In the genomic region with DNA sequence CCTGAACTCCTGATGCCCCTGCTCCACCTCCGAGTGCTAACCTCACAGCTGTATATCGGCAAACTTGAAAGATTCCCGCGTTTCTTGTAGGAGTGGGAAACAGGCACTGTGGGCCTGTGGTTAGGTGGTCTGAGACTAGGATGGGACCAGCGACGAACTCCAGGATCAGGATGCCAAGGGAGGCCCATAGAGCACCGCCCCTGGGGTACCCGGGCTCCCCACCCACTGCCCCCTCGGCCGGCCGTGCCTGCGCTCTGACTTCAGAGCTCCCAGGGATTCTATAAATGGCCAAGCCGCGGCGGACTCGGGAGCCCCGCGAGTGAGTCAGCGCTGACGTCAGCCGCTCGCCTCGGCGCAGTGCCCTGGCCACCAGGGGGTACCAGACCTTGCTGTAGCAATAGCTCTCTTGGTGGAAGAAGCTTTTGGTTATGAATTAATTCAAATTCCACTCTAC, we compare ENCODE assay signal across 8 mouse cellular contexts. TPM values are rescaled to one million over a fixed set of nuclear protein-coding genes. Genes with fewer than 3 reads are reported as not detected.
A peak's percentile ranks its signal among the peaks of the same experiment; 100 is the strongest.
DNase-seq lines count a peak whose midpoint lies in the region; ATAC-seq and TF ChIP-seq lines count a peak whose summit lies in the region.

No protein-coding gene starts in this region.

- peak overlapping the region; percentile 78 for H3K27ac ChIP-seq in embryonic facial prominence, embryonic 10.5 days (replicated peaks)
- H3K27ac ChIP-seq in intestine, postnatal 0 days (ENCODE audit: low read depth, low read length) = no peak overlapping the region
- H3K27ac ChIP-seq in limb, embryonic 13.5 days = no peak overlapping the region
- no peak overlapping the region for H3K27ac ChIP-seq in midbrain, embryonic 15.5 days

- peak; percentile 86 for TF ChIP-seq CTCF in intestine, postnatal 0 days (IDR thresholded peaks at IDR 0.05; ENCODE audit: low read depth)

- 3% methylated on average over 24 of the region's 24 CpGs for WGBS in embryonic facial prominence, embryonic 10.5 days
- WGBS in intestine, postnatal 0 days = 1% methylated on average over 24 of the region's 24 CpGs
- 1% methylated on average over 24 of the region's 24 CpGs for WGBS in limb, embryonic 13.5 days
- 3% methylated on average over 24 of the region's 24 CpGs for WGBS in midbrain, embryonic 15.5 days

- H3K4me3 ChIP-seq in embryonic facial prominence, embryonic 10.5 days = peak overlapping the region; percentile 58
- peak overlapping the region; percentile 26 for H3K4me3 ChIP-seq in intestine, postnatal 0 days (ENCODE audit: low read depth, low read length)
- peak overlapping the region; percentile 39 for H3K4me3 ChIP-seq in limb, embryonic 13.5 days
- peak overlapping the region; percentile 34 for H3K4me3 ChIP-seq in midbrain, embryonic 15.5 days

- peaks cover 9% of the 10 kb centered on the region for H3K4me1 ChIP-seq in embryonic facial prominence, embryonic 10.5 days
- H3K4me1 ChIP-seq in intestine, postnatal 0 days (replicated peaks; ENCODE audit: control insufficient read depth, insufficient read depth, low read length) = no peaks in the 10 kb centered on the region
- H3K4me1 ChIP-seq in limb, embryonic 13.5 days = 0 out of 2 replicates have a peak, but pooled peaks cover 18% of the 10 kb centered on the region
- H3K4me1 ChIP-seq in midbrain, embryonic 15.5 days = peaks cover 4% of the 10 kb centered on the region

- DNase-seq in layer of hippocampus, adult 11-12 months (ENCODE audit: low spot score) = peak; percentile 72
- no peak for DNase-seq in layer of hippocampus, adult 9-10 months (ENCODE audit: low spot score)
- DNase-seq in embryonic facial prominence, embryonic 10.5 days (ENCODE audit: low spot score) = peak; percentile 88
- DNase-seq in spleen, adult 18-20 months = peak; percentile 76 to 87

- H3K4me2 ChIP-seq in intestine, postnatal 0 days (replicated peaks; ENCODE audit: low read depth) = peak overlapping the region; percentile 64
- H3K4me2 ChIP-seq in limb, embryonic 13.5 days (replicated peaks) = peak overlapping the region; percentile 68
- peak overlapping the region; percentile 72 for H3K4me2 ChIP-seq in midbrain, embryonic 15.5 days

- no peaks in the 10 kb centered on the region for H3K36me3 ChIP-seq in embryonic facial prominence, embryonic 10.5 days (replicated peaks)
- H3K36me3 ChIP-seq in intestine, postnatal 0 days (ENCODE audit: control insufficient read depth, insufficient read depth) = no peaks in the 10 kb centered on the region
- H3K36me3 ChIP-seq in limb, embryonic 13.5 days = no peaks in the 10 kb centered on the region
- no peaks in the 10 kb centered on the region for H3K36me3 ChIP-seq in midbrain, embryonic 15.5 days (replicated peaks)

- peak overlapping the region; percentile 27; the same call in 1 of the 2 replicates for H3K9ac ChIP-seq in intestine, postnatal 0 days (ENCODE audit: low read depth, low read length)
- H3K9ac ChIP-seq in limb, embryonic 13.5 days = peak overlapping the region; percentile 62
- peak overlapping the region; percentile 48 for H3K9ac ChIP-seq in midbrain, embryonic 15.5 days

- peak; percentile 95 for ATAC-seq in granulocyte monocyte progenitor cell, adult 5-6 weeks (replicated peaks; ENCODE audit: poor library complexity, severe bottlenecking)
- peak; percentile 65 for ATAC-seq in intestine, postnatal 0 days
- ATAC-seq in limb, embryonic 13.5 days (ENCODE audit: low FRiP score, low read depth) = peak; percentile 72
- ATAC-seq in midbrain, embryonic 15.5 days (replicated peaks) = 0 out of 2 replicates have a peak, but pooled peaks have one; percentile 39

- H3K9me3 ChIP-seq in embryonic facial prominence, embryonic 10.5 days = no peaks in the 10 kb centered on the region
- no peaks in the 10 kb centered on the region for H3K9me3 ChIP-seq in intestine, postnatal 0 days (ENCODE audit: control insufficient read depth)
- no peaks in the 10 kb centered on the region for H3K9me3 ChIP-seq in limb, embryonic 13.5 days
- H3K9me3 ChIP-seq in midbrain, embryonic 15.5 days = no peaks in the 10 kb centered on the region

- peaks cover 61% of the 10 kb centered on the region for H3K27me3 ChIP-seq in embryonic facial prominence, embryonic 10.5 days (replicated peaks; ENCODE audit: low read depth, poor library complexity, severe bottlenecking)
- H3K27me3 ChIP-seq in intestine, postnatal 0 days (replicated peaks; ENCODE audit: control insufficient read depth, insufficient read depth, low read length) = peaks cover 23% of the 10 kb centered on the region
- H3K27me3 ChIP-seq in limb, embryonic 13.5 days = peaks cover 51% of the 10 kb centered on the region
- peaks cover 25% of the 10 kb centered on the region for H3K27me3 ChIP-seq in midbrain, embryonic 15.5 days (replicated peaks)

RNA-seq across cellular contexts. Expression of a gene that starts 3.1 kb away (rescaled TPM):
- polyA plus RNA-seq in embryonic facial prominence, embryonic 10.5 days (2016; fragmentation: Nextera tagmentation; extraction: Ambion mirVana) = 1.3 and 3.1 TPM in 2 replicates
- not detected in 2 replicates for total RNA-seq in granulocyte monocyte progenitor cell, adult 5-6 weeks (2014; fragmentation: Nextera tagmentation)
- total RNA-seq in granulocyte monocyte progenitor cell, adult 5-6 weeks (2017) = not detected in 2 replicates
- 419 and 432 TPM in 2 replicates for polyA plus RNA-seq in intestine, postnatal 0 days (2015; fragmentation: Nextera tagmentation; extraction: Ambion mirVana)
- polyA plus RNA-seq in limb, embryonic 13.5 days (2015; fragmentation: Nextera tagmentation; extraction: Ambion mirVana) = 2.5 and 5.2 TPM in 2 replicates
- polyA plus RNA-seq in midbrain, embryonic 15.5 days (2015; fragmentation: Nextera tagmentation; extraction: Ambion mirVana) = 1.9 and 2.4 TPM in 2 replicates

RNA-seq across cellular contexts. Expression of a gene that starts 10.6 kb away (rescaled TPM):
- 38.6 and 41.7 TPM in 2 replicates for polyA plus RNA-seq in embryonic facial prominence, embryonic 10.5 days (2016; fragmentation: Nextera tagmentation; extraction: Ambion mirVana)
- 21.1 and 29.5 TPM in 2 replicates for total RNA-seq in granulocyte monocyte progenitor cell, adult 5-6 weeks (2014; fragmentation: Nextera tagmentation)
- total RNA-seq in granulocyte monocyte progenitor cell, adult 5-6 weeks (2017) = 28.2 and 30.3 TPM in 2 replicates
- 23.8 and 25.3 TPM in 2 replicates for polyA plus RNA-seq in intestine, postnatal 0 days (2015; fragmentation: Nextera tagmentation; extraction: Ambion mirVana)
- polyA plus RNA-seq in limb, embryonic 13.5 days (2015; fragmentation: Nextera tagmentation; extraction: Ambion mirVana) = 34.9 and 36.8 TPM in 2 replicates
- 58.8 and 59.4 TPM in 2 replicates for polyA plus RNA-seq in midbrain, embryonic 15.5 days (2015; fragmentation: Nextera tagmentation; extraction: Ambion mirVana)

RNA-seq across cellular contexts. Expression of a gene that starts 21.1 kb away (rescaled TPM):
- 241 and 245 TPM in 2 replicates for polyA plus RNA-seq in embryonic facial prominence, embryonic 10.5 days (2016; fragmentation: Nextera tagmentation; extraction: Ambion mirVana)
- 93.9 and 132 TPM in 2 replicates for total RNA-seq in granulocyte monocyte progenitor cell, adult 5-6 weeks (2014; fragmentation: Nextera tagmentation)
- total RNA-seq in granulocyte monocyte progenitor cell, adult 5-6 weeks (2017) = 47.3 and 56.3 TPM in 2 replicates
- 93.7 and 99.4 TPM in 2 replicates for polyA plus RNA-seq in intestine, postnatal 0 days (2015; fragmentation: Nextera tagmentation; extraction: Ambion mirVana)
- 190 and 191 TPM in 2 replicates for polyA plus RNA-seq in limb, embryonic 13.5 days (2015; fragmentation: Nextera tagmentation; extraction: Ambion mirVana)
- polyA plus RNA-seq in midbrain, embryonic 15.5 days (2015; fragmentation: Nextera tagmentation; extraction: Ambion mirVana) = 181 and 198 TPM in 2 replicates

RNA-seq across cellular contexts. Expression of a gene that starts 24.7 kb away (rescaled TPM):
- polyA plus RNA-seq in embryonic facial prominence, embryonic 10.5 days (2016; fragmentation: Nextera tagmentation; extraction: Ambion mirVana) = 9.1 and 10.2 TPM in 2 replicates
- 6.2 and 8.7 TPM in 2 replicates for total RNA-seq in granulocyte monocyte progenitor cell, adult 5-6 weeks (2014; fragmentation: Nextera tagmentation)
- 5.8 and 9.3 TPM in 2 replicates for total RNA-seq in granulocyte monocyte progenitor cell, adult 5-6 weeks (2017)
- 4.2 and 4.5 TPM in 2 replicates for polyA plus RNA-seq in intestine, postnatal 0 days (2015; fragmentation: Nextera tagmentation; extraction: Ambion mirVana)
- polyA plus RNA-seq in limb, embryonic 13.5 days (2015; fragmentation: Nextera tagmentation; extraction: Ambion mirVana) = 11.6 and 12.6 TPM in 2 replicates
- 21.7 and 22.5 TPM in 2 replicates for polyA plus RNA-seq in midbrain, embryonic 15.5 days (2015; fragmentation: Nextera tagmentation; extraction: Ambion mirVana)

RNA-seq across cellular contexts. Expression of a gene that starts 24.8 kb away (rescaled TPM):
- polyA plus RNA-seq in embryonic facial prominence, embryonic 10.5 days (2016; fragmentation: Nextera tagmentation; extraction: Ambion mirVana) = not detected in 2 replicates
- not detected in 2 replicates for total RNA-seq in granulocyte monocyte progenitor cell, adult 5-6 weeks (2014; fragmentation: Nextera tagmentation)
- total RNA-seq in granulocyte monocyte progenitor cell, adult 5-6 weeks (2017) = not detected in 2 replicates
- not detected in 2 replicates for polyA plus RNA-seq in intestine, postnatal 0 days (2015; fragmentation: Nextera tagmentation; extraction: Ambion mirVana)
- polyA plus RNA-seq in limb, embryonic 13.5 days (2015; fragmentation: Nextera tagmentation; extraction: Ambion mirVana) = not detected in 2 replicates
- not detected in 2 replicates for polyA plus RNA-seq in midbrain, embryonic 15.5 days (2015; fragmentation: Nextera tagmentation; extraction: Ambion mirVana)

Comparison
In these comparisons a context has a peak if more than half of its experiments do, and no peak if none do; other contexts are left out.
1. ATAC-seq: peak in every context shown above with its lines; median percentile 95 in granulocyte monocyte progenitor cell, adult 5-6 weeks; 72 in limb, embryonic 13.5 days; 65 in intestine, postnatal 0 days; 39 in midbrain, embryonic 15.5 days.
2. RNA of a gene that starts 3.1 kb away (polyA plus RNA-seq): 419 to 432 TPM in intestine, postnatal 0 days; 2.5 to 5.2 TPM in limb, embryonic 13.5 days, 1.9 to 2.4 TPM in midbrain, embryonic 15.5 days and 1.3 to 3.1 TPM in embryonic facial prominence, embryonic 10.5 days; every median in the first group is over 10 times any median in the second.
3. Peak in every context shown above with its lines, with median percentiles within 50 percentile points of each other: H3K4me3 ChIP-seq, H3K4me2 ChIP-seq and H3K9ac ChIP-seq.